Mouse (Mus musculus) adrenal gland (tissue): Measurements from ENCODE around the gene Cdk11b.

Source experiments
- intact Hi-C: fragments of 180-260 bp; cut with DNase I; formaldehyde crosslinking; loops from one replicate; pipeline ENCODE4 v1.15.1; 2025
- long read RNA-seq, 2 experiments: library from polyadenylated mRNA; unstranded; transcript quantifications; one replicate each; pipeline ENCODE4 v2.0.0; 2020; ENCODE audit warnings: borderline replicate concordance in 1 of 2; ENCODE audit not compliant: insufficient replicate concordance in 1 of 2

Cdk11b gene
- long read RNA-seq, experiment 1, partial matches to known transcripts = 48 of 67 reads
- long read RNA-seq, experiment 1, other reads (novel, unspliced or antisense) = 17 of 67 reads
- long read RNA-seq, experiment 2, partial matches to known transcripts = 96 of 116 reads
- long read RNA-seq, experiment 2, other reads (novel, unspliced or antisense) = 20 of 116 reads

- intact Hi-C loops = no loop called here
Observed at GRCm38 (mm10) chr4:155624338-155625291, at the start of gene Cdk11b. Gene Cdk11b, plus strand, starts transcription at chr4:155624854.

- intact Hi-C loops = no loop called here
Observed at GRCm38 (mm10) chr4:155574931-155575330, 49.7 kb upstream of the Cdk11b start.

DNA sequence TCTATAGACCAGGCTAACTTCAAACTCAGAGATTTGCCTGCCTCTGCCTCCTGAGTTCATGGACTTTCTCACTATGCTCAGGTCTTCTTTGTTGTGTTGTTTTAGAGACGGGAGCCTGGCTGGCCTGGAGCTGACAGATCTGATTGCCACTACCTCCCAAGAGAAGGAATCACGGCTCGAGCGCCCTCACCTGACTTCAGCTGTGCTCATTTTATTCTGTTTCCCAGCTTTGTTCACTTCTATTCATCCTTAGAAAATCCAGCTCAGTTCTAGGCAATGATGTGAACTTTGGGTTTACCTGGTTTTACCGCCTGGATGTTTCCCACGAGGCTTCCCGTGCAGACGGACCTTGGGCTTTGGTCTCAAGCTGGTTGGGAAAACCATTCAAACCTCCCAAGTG is 49.1 kb upstream of the Cdk11b start:
- intact Hi-C loops = no loop called here

DNA sequence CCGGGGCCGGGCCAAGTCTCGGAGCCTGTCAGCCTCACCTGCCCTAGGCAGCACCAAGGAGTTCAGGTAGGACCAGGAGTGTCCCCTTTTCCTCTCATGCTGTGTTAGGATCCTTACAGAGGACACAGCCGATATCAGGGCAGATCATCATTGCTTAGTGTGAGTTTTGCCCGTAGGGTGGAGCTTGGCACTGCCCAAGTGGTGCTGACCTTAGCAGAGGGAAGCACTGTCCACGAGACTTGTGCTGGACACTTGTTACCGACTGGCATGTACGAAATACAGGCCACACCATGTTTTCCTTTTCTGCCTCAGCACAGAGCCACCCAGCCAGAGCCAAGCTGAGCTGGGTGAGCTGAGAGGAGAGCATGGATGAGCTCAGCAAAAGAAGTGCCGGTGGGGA is 47.5 kb upstream of the Cdk11b start:
- intact Hi-C loops = no loop called here

- intact Hi-C loops = no loop called here
Observed at GRCm38 (mm10) chr4:155577741-155578140, 46.9 kb upstream of the Cdk11b start.

GRCm38 (mm10) chr4:155578336-155579125 is 46.1 kb upstream of the Cdk11b start:
- intact Hi-C loops = no loop called here

GRCm38 (mm10) chr4:155580420-155580819 is 44.2 kb upstream of the Cdk11b start:
- intact Hi-C loops = no loop called here

GRCm38 (mm10) chr4:155582279-155582905 is 42.3 kb upstream of the Cdk11b start:
- intact Hi-C loops = no loop called here

DNA sequence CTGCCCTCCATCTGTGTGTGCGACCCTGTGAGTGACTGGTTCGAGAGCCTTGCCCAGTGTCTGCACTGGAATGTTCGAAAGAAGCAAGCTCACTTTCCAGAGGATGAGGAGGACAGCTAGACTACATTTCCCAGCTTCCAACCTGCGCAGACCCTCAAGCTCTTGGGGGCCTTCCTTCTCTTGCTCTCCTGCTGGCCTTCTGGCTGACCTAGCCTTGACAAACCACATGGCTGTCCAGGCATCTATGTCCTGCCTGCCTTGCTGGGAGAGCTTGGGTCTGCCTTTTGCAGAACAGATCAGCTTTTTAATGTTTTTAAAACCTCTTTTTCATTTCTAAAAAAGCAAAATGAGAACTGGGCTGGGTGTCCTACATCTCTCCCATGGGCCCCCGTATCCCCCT is 35.3 kb upstream of the Cdk11b start:
- intact Hi-C loops = no loop called here

DNA sequence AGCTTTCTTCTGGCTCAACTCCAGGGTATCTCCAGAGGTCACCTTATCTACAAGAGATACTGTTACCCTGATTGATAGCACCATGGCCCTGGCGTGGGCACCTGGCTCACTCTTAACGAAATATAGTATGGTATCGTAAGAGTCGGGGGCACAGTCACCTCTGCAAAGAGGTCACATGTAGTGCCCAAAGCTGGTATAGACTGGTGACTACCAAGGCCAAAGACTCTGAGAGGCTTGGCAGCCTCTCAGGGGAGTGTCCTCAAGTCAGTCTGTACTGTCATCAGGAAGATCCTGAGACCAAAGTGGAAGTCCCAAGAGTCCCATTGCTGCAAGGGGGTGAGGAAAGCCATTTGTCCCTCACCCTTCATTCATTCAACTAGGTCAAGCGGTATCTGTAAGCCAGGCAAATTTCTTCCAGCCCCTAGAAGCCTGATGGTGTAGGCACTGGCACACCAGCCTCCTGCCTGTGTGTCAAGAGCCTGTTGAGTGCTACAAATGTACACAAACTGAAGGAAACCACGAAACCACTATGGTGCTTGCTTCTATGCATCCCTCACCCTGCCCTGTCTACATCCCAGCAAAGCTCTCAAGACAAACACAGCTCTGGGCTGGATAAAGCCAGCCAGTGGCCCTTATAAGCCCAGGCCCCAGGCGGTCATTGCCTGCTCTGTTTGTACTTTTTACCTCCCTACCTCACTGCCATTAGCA is 33.5 kb upstream of the Cdk11b start:
- intact Hi-C loops = no loop called here

GRCm38 (mm10) chr4:155593780-155594179 is 30.9 kb upstream of the Cdk11b start:
- intact Hi-C loops = no loop called here

DNA sequence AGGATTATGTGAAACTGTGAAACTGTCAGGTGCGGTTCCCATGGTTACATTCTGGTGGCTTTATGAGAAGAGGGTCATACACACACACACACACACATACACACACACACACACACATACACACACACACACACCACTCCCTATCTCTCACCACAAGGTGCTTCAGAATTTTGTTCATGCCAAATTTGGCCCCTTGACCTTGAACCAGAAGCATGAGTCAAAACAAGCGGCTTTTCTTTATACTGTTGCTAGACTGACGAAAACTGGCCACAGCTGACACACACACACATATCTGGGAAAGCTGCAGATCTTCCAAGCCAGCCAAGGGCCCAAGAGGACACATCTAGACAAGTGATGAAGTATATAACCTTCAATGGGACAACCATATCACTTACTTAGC is 28.9 kb upstream of the Cdk11b start:
- intact Hi-C loops = no loop called here

DNA sequence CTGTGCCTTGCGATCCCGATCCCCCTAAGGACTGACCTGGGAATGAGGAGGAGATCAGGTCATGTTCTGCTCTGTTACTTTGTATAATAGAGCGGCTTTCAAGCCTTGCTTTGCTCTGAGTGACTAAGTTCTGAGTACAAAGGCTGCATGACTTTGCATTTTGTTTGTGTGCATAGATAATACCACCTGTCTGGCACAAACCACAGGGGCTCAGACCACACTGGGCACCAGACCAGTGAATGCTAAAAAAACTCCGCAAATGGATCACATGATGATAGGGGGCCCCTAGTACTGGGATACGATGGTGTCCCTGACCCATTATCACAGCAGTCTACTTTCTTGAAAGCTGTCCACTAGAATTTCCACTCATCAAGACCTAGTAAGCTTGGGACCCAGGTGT is 28.0 kb upstream of the Cdk11b start:
- intact Hi-C loops = no loop called here

GRCm38 (mm10) chr4:155598536-155598935 is 26.1 kb upstream of the Cdk11b start:
- intact Hi-C loops = no loop called here

- intact Hi-C loops = loop anchor here (5.0 kb wide), 1 partner anchor 38 kb away; the partner anchor contains the start of gene Nadk
Observed at GRCm38 (mm10) chr4:155599901-155600825, 24.5 kb upstream of the Cdk11b start.

DNA sequence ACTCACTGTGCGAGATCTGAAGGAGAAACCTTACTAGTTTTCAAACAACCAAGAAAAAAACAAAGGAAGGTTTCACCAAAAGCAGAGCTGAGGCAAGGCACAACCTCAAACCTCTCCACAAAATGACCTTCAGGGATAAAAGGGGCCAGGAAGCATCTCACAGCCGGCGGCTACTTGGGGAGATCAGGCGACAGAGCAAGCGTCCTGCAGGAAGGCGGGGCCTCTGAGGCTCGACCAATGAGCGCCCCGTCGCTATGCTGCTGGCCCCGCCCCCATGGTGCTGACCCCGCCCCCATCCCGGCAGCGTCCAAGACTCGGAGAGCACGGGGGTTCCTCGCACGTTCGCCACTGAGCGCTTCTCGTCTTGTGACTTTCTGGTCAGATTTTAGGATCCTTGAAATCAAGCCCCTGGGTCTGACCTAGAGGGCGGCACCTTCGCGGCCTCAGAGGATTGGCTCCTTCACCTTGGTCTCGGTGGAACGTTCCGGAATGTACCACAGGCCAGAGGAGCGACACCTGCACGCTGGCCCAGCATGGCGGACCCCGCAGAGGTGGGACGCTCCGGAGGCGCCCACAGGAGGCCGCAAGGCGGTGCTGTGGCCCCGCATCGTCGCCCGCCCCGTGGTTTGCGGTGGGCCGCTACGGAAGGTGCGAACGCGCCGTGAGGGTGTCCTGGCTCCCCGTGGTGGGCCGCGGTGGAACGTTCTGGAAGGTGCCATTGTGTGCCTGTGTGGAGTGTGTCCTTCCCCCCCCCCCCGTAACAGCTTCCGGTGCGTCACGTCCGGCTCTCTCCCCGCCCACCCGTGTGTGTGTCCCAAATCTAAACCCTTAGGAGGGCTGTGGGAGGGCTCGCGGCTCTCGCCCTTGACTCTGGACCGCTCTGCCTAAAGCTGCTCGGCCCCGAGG is 23.3 kb upstream of the Cdk11b start, which contains the start of gene Slc35e2:
Slc35e2 (plus strand) TSS at position 326 of the 906 bp plus-strand sequence.
- intact Hi-C loops = loop anchor here (5.0 kb wide), 1 partner anchor 39 kb away; the partner anchor contains the start of gene Nadk

- intact Hi-C loops = loop anchor here (5.0 kb wide), 1 partner anchor 40 kb away; the partner anchor contains the start of gene Nadk
Observed at GRCm38 (mm10) chr4:155601997-155602456, 22.6 kb upstream of the Cdk11b start.

- intact Hi-C loops = loop anchor here (5.0 kb wide), 1 partner anchor 40 kb away; the partner anchor contains the start of gene Nadk
Observed at GRCm38 (mm10) chr4:155602753-155603152, 21.9 kb upstream of the Cdk11b start.
